Mouse (Mus musculus): Measurements from ENCODE around the gene Secisbp2l. TPM values are rescaled to one million over a fixed set of nuclear protein-coding genes. Genes with fewer than 3 reads are reported as not detected.

Secisbp2l gene
- total and polyA plus RNA-seq, 3 experiments: 4.8 to 25.3 (median 24.6) TPM

DNA sequence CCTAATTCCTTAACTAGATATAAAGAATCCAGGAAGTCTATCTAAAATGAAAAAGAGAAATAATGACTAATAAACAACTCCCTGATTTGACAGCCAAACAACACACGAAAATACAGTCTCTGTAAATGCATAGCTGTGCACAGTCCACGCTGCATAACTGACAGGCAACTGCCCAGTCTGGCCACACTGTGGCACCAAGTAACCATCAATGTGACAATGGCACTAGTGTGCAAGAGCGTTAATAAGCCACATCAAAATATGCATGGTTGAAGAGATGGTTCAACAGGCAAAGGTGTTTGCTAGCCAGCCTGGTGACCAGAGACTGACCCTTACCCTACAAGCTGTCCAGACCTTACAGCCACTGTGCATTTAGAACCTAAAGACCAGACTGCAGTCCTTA, 17.6 kb downstream of the Secisbp2l start:
- Histone ChIP-seq H3K36me3 (replicated peaks) (peaks cover 74% of the 10 kb centered on the region), H3K4me1 (ENCODE audit: insufficient read depth, low read depth, low read length) (no peaks in the 10 kb centered on the region), H3K9me3 (replicated peaks) (no peaks in the 10 kb centered on the region), H3K4me3 (ENCODE audit: low read depth, low read length) (no peak overlapping the region), H3K27me3 (ENCODE audit: insufficient read depth, low read length) (no peaks in the 10 kb centered on the region)
- ATAC-seq (ENCODE audit: extremely low read depth, insufficient number of reproducible peaks, low FRiP score, poor library complexity, severe bottlenecking): no peak
- no peak for DNase-seq (ENCODE audit: low spot score)
- no peak for TF ChIP-seq GATA2 (IDR thresholded peaks at IDR 0.05; ENCODE audit: borderline replicate concordance, low read depth, low read length)
- TF ChIP-seq TAL1 (conservative IDR thresholded peaks at IDR 0.05; ENCODE audit: low read depth, low read length): no peak
- TF ChIP-seq POLR2AphosphoS5 (IDR thresholded peaks at IDR 0.05; ENCODE audit: insufficient replicate concordance, low read depth, low read length): no peak
- no peak for TF ChIP-seq CTCF (IDR thresholded peaks at IDR 0.05; ENCODE audit: low read depth, low read length)
- no peak for TF ChIP-seq GATA1 (IDR thresholded peaks at IDR 0.05; ENCODE audit: borderline replicate concordance, low read length)

DNA sequence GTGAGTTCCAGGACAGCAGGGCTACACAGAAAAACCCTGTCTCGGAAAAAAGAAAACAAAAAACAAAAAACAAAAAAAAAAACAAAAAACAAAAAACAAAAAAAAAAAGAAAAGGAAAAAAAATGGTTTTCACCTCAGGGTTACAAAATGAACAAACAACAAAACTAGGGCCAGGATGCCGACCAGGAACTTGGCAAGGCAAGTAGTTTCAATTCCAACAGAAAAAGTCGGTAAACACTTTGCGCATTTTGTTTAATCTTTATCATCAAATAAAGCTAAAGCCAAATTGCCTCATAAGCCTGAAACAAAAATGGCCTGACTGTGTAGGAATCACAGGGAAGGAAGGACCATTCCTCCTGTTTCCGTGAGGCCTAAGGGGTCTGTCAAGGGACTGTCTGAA, 18.1 kb downstream of the Secisbp2l start:
- H3K36me3 ChIP-seq (replicated peaks): peaks cover 73% of the 10 kb centered on the region
- no peak for ATAC-seq (ENCODE audit: extremely low read depth, insufficient number of reproducible peaks, low FRiP score, poor library complexity, severe bottlenecking)

DNA sequence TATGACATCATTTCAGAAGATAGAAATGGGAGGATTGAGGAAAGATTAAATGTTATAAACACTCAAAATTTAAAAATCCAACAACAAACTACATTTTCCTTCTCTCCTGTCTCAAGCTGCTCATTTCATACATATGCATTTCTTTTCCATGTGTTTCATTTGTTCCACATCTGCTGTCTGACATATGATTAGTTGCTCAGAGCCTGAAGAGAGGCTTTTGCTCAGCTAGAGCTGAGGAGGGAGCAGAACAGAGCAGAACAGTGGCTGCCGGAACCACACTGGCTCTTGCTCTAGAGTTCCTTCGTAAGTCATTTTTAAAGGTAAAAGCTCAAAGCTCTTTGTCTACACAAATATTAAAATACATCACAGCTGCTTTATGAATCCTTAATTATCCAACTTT, 33.3 kb downstream of the Secisbp2l start:
- Histone ChIP-seq H3K9me3 (replicated peaks) (no peaks in the 10 kb centered on the region), H3K36me3 (replicated peaks) (peaks cover 83% of the 10 kb centered on the region), H3K27me3 (ENCODE audit: insufficient read depth, low read length) (no peaks in the 10 kb centered on the region), H3K4me1 (ENCODE audit: insufficient read depth, low read depth, low read length) (no peaks in the 10 kb centered on the region), H3K4me3 (ENCODE audit: low read depth, low read length) (no peak overlapping the region)
- no peak for DNase-seq (ENCODE audit: low spot score)
- no peak for ATAC-seq (ENCODE audit: extremely low read depth, insufficient number of reproducible peaks, low FRiP score, poor library complexity, severe bottlenecking)
- TF ChIP-seq GATA1 (IDR thresholded peaks at IDR 0.05; ENCODE audit: borderline replicate concordance, low read length): no peak
- TF ChIP-seq POLR2AphosphoS5 (IDR thresholded peaks at IDR 0.05; ENCODE audit: insufficient replicate concordance, low read depth, low read length): no peak
- TF ChIP-seq CTCF (IDR thresholded peaks at IDR 0.05; ENCODE audit: low read depth, low read length): no peak
- no peak for TF ChIP-seq GATA2 (IDR thresholded peaks at IDR 0.05; ENCODE audit: borderline replicate concordance, low read depth, low read length)
- no peak for TF ChIP-seq TAL1 (conservative IDR thresholded peaks at IDR 0.05; ENCODE audit: low read depth, low read length)

More for the DNA sequence above, 18.1 kb downstream of the Secisbp2l start:
- Histone ChIP-seq H3K27me3 (ENCODE audit: insufficient read depth, low read length) (no peaks in the 10 kb centered on the region), H3K9me3 (replicated peaks) (no peaks in the 10 kb centered on the region), H3K4me3 (ENCODE audit: low read depth, low read length) (no peak overlapping the region), H3K4me1 (ENCODE audit: insufficient read depth, low read depth, low read length) (no peaks in the 10 kb centered on the region)
- no peak for DNase-seq (ENCODE audit: low spot score)
- no peak for TF ChIP-seq TAL1 (conservative IDR thresholded peaks at IDR 0.05; ENCODE audit: low read depth, low read length)

DNA sequence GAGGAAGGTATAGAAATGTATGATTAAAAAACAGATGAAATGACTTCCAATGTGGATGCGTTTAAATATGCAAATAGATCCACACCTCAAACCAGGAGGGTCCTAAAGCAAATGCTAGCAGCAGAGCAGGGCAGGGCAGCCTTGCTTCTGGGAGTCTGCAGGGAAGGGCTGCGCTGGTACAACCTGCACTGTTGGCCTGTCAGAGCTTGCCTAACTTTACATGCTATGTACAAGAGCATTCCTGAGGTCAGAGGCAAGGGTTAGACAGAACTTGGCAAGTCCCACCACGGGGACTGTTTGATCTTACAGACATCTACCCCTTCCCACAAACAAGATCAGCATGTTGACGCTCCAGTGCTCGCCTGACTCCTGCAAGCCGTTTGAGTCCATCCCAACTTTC, 43.3 kb downstream of the Secisbp2l start:
- no peak for DNase-seq (ENCODE audit: low spot score)
- Histone ChIP-seq H3K27me3 (ENCODE audit: insufficient read depth, low read length) (no peaks in the 10 kb centered on the region), H3K9me3 (replicated peaks) (no peaks in the 10 kb centered on the region), H3K4me1 (ENCODE audit: insufficient read depth, low read depth, low read length) (peaks cover 15% of the 10 kb centered on the region), H3K4me3 (ENCODE audit: low read depth, low read length) (no peak overlapping the region), H3K36me3 (replicated peaks) (peaks cover 40% of the 10 kb centered on the region)
- TF ChIP-seq TAL1 (conservative IDR thresholded peaks at IDR 0.05; ENCODE audit: low read depth, low read length): no peak
- no peak for ATAC-seq (ENCODE audit: extremely low read depth, insufficient number of reproducible peaks, low FRiP score, poor library complexity, severe bottlenecking)

DNA sequence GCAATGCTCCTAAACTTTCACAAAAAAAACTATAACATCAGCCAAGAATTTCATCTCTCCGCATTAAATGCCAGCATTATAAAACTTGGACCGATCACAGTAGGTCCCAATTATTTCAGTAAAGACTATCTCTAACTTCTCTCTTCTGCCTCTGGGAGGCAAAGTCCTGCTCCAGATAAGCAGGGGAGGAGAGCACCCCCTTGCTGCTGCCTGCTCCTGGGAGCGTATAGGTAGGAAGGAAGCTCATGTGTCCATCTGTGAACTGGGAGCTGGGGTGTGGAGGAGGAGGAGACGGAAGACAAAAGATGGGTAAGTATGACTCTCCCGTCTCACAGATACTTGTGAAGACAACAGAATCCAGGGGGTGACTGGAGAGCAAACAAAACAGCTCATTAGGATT, 44.0 kb downstream of the Secisbp2l start:
- peaks cover 35% of the 10 kb centered on the region for H3K36me3 ChIP-seq (replicated peaks)
- no peak for DNase-seq (ENCODE audit: low spot score)
- ATAC-seq (ENCODE audit: extremely low read depth, insufficient number of reproducible peaks, low FRiP score, poor library complexity, severe bottlenecking): no peak
- H3K9me3 ChIP-seq (replicated peaks): no peaks in the 10 kb centered on the region
- no peaks in the 10 kb centered on the region for H3K27me3 ChIP-seq (ENCODE audit: insufficient read depth, low read length)
- no peak overlapping the region for H3K4me3 ChIP-seq (ENCODE audit: low read depth, low read length)
- TF ChIP-seq CTCF (IDR thresholded peaks at IDR 0.05; ENCODE audit: low read depth, low read length) (no peak), POLR2AphosphoS5 (IDR thresholded peaks at IDR 0.05; ENCODE audit: insufficient replicate concordance, low read depth, low read length) (no peak), TAL1 (conservative IDR thresholded peaks at IDR 0.05; ENCODE audit: low read depth, low read length) (no peak), GATA1 (IDR thresholded peaks at IDR 0.05; ENCODE audit: borderline replicate concordance, low read length) (no peak), GATA2 (IDR thresholded peaks at IDR 0.05; ENCODE audit: borderline replicate concordance, low read depth, low read length) (no peak)
- peaks cover 15% of the 10 kb centered on the region for H3K4me1 ChIP-seq (ENCODE audit: insufficient read depth, low read depth, low read length)

DNA sequence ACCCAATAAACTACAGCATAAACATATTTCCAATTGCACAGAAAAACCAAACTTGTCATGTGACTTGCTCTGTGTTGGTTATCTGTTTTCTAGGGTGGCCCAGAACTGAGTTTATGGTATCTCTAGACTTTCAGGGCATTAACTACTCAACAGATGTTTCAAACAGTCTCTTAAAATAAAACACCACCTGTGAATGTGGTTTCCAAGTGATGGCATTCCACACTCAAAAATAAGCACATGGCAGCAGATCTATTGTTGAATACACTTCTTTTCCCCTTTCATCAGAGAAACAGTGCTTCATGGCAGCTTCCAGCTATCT, 46.7 kb downstream of the Secisbp2l start:
- H3K27me3 ChIP-seq (ENCODE audit: insufficient read depth, low read length): peaks cover 14% of the 10 kb centered on the region; the same call in 1 of the 2 replicates
- H3K4me3 ChIP-seq (ENCODE audit: low read depth, low read length): no peak overlapping the region
- ATAC-seq (ENCODE audit: extremely low read depth, insufficient number of reproducible peaks, low FRiP score, poor library complexity, severe bottlenecking): peak; percentile 47
- H3K9me3 ChIP-seq (replicated peaks): no peaks in the 10 kb centered on the region
- DNase-seq (ENCODE audit: low spot score): no peak
- peaks cover 22% of the 10 kb centered on the region for H3K36me3 ChIP-seq (replicated peaks)
- H3K4me1 ChIP-seq (ENCODE audit: insufficient read depth, low read depth, low read length): peaks cover 18% of the 10 kb centered on the region
- peak; percentile 44 for TF ChIP-seq TAL1 (conservative IDR thresholded peaks at IDR 0.05; ENCODE audit: low read depth, low read length)
- no peak for TF ChIP-seq GATA2 (IDR thresholded peaks at IDR 0.05; ENCODE audit: borderline replicate concordance, low read depth, low read length)

DNA sequence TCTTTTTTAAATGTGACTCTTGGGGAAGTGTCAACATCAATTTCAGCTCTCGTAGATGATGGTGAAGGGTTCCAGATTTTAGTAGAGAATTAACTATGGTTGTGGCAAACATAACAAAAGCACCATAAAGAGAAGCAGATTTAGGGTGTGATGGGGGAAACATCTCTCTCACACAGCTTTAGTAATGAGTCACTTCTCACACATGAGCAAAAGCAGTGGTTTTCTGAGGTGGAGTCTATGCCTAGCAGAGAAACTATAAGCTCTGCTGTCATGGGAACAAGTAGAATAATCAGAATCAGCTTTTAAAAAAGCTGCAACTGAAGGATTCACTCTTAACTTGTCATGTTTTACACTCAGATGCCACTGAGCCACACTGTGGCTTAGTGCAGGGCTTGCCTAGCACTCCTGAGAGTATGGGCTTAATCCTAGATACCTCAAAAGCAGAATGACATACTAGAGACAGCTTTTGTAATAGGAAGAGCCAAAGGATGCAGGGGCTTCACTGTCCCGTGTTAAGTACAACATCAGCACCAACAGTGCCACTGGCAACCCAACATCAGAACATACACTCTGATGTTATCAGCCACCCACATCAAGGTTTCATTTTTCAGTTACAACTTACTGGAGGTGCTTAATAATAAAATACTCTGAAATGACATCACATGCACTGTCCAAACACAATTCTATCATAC, 47.2 kb downstream of the Secisbp2l start:
- ATAC-seq (ENCODE audit: extremely low read depth, insufficient number of reproducible peaks, low FRiP score, poor library complexity, severe bottlenecking): peak; percentile 38; the same call in 1 of the 2 replicates
- DNase-seq (ENCODE audit: low spot score): no peak
- Histone ChIP-seq H3K4me1 (ENCODE audit: insufficient read depth, low read depth, low read length) (peaks cover 18% of the 10 kb centered on the region), H3K4me3 (ENCODE audit: low read depth, low read length) (no peak overlapping the region), H3K9me3 (replicated peaks) (no peaks in the 10 kb centered on the region), H3K27me3 (ENCODE audit: insufficient read depth, low read length) (peaks cover 17% of the 10 kb centered on the region; the same call in 1 of the 2 replicates), H3K36me3 (replicated peaks) (peaks cover 18% of the 10 kb centered on the region)
- no peak for TF ChIP-seq POLR2AphosphoS5 (IDR thresholded peaks at IDR 0.05; ENCODE audit: insufficient replicate concordance, low read depth, low read length)
- TF ChIP-seq GATA1 (IDR thresholded peaks at IDR 0.05; ENCODE audit: borderline replicate concordance, low read length): no peak
- no peak for TF ChIP-seq GATA2 (IDR thresholded peaks at IDR 0.05; ENCODE audit: borderline replicate concordance, low read depth, low read length)
- TF ChIP-seq TAL1 (conservative IDR thresholded peaks at IDR 0.05; ENCODE audit: low read depth, low read length): no peak
- TF ChIP-seq CTCF (IDR thresholded peaks at IDR 0.05; ENCODE audit: low read depth, low read length): no peak

Measured in G1E (cell line).